Mouse (Mus musculus): ENCODE data around the gene Carhsp1.

DNA sequence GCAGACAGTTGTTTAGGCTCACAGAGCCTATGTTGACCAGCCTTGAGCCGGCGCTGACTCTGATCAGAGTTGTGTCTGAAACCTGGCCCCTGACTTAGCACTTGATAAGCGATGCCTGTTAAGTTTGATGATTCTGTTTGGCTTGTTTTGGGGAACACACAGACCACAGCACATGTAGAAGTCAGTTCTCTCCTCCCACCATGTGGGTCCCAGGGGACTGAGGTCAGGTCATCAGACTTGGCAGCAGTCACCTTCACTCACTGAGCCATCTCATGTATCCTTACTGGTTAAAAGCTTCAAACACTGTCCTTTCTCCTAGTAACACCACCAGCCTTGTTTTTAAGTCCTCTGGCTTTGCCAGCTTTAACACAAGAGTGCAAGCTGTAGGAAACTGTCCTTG, 21.9 kb downstream of the Carhsp1 start:
- TF ChIP-seq CTCF (IDR thresholded peaks at IDR 0.05; ENCODE audit: control insufficient read depth, insufficient read depth, low read length) (no peak), POLR2A (IDR thresholded peaks at IDR 0.05; ENCODE audit: borderline replicate concordance, control insufficient read depth, low read depth, low read length) (no peak)

Measured in bone marrow, adult 2 months (tissue).